Mouse (Mus musculus) heart, embryonic 15.5 days (tissue): ENCODE measurements around the gene Rab4b. TPM values are rescaled to one million over a fixed set of nuclear protein-coding genes. Genes with fewer than 3 reads are reported as not detected.

Experiments used
- ATAC-seq: fragments of 200-750 bp; cut with Nextera tagmentation; replicated peaks from 2 replicates; pipeline ENCODE4 v1.8.0; 2017; ENCODE audit warnings: low read depth, moderate TSS enrichment; ENCODE audit not compliant: insufficient number of reproducible peaks, insufficient read depth, low FRiP score
- H3K27ac ChIP-seq: fragments of 300-500 bp; sonication (generic); 2 replicates; pipeline ENCODE4 v1.5.1; 2015; ENCODE audit warnings: mild to moderate bottlenecking, inconsistent platforms
- H3K27me3 ChIP-seq: fragments of 300-500 bp; sonication (generic); 2 replicates; pipeline ENCODE4 v1.6.1; 2015; ENCODE audit warnings: inconsistent platforms
- H3K36me3 ChIP-seq: fragments of 300-500 bp; sonication (generic); 2 replicates; pipeline ENCODE4 v1.6.1; 2015; ENCODE audit warnings: mild to moderate bottlenecking, inconsistent platforms
- H3K4me1 ChIP-seq: fragments of 300-500 bp; sonication (generic); replicated peaks from 2 replicates; pipeline ENCODE4 v1.6.1; 2015; ENCODE audit warnings: inconsistent platforms
- H3K4me2 ChIP-seq: fragments of 300-500 bp; sonication (generic); 2 replicates; pipeline ENCODE4 v1.6.1; 2015; ENCODE audit warnings: inconsistent platforms, mild to moderate bottlenecking, moderate library complexity
- H3K4me3 ChIP-seq: fragments of 300-500 bp; sonication (generic); 2 replicates; pipeline ENCODE4 v1.5.1; 2015; ENCODE audit warnings: mild to moderate bottlenecking, inconsistent platforms
- H3K9ac ChIP-seq: fragments of 300-500 bp; sonication (generic); 2 replicates; pipeline ENCODE4 v1.6.1; 2015; ENCODE audit warnings: mild to moderate bottlenecking, inconsistent platforms
- H3K9me3 ChIP-seq: fragments of 300-500 bp; sonication (generic); replicated peaks from 2 replicates; pipeline ENCODE4 v1.6.1; 2016; ENCODE audit warnings: inconsistent platforms
- WGBS: fragments of 180-500 bp; shearing (Covaris S2); methylation state at CpG from one replicate; pipeline ENCODE4 v1.1.7; 2015; ENCODE audit warnings: mixed read lengths; 5-methylcytosine and 5-hydroxymethylcytosine counted together
- polyA plus RNA-seq: library from polyadenylated mRNA; unstranded; fragments of >200 nt; fragmentation: Nextera tagmentation; extraction: Ambion mirVana; gene quantifications from 2 replicates; pipeline ENCODE4 v1.2.1, GENCODE M21; 2015

The Rab4b gene
- polyA plus RNA-seq, 1 experiment from 2014 or later = 43.0 TPM

- Histone ChIP-seq H3K27ac (no peak overlapping the region), H3K36me3 (peaks cover 32% of the 10 kb centered on the region), H3K9ac (no peak overlapping the region), H3K4me3 (no peak overlapping the region), H3K27me3 (no peaks in the 10 kb centered on the region), H3K4me2 (no peak overlapping the region), H3K9me3 (no peaks in the 10 kb centered on the region), H3K4me1 (peaks cover 42% of the 10 kb centered on the region)
- 91% methylated on average over 6 of the region's 6 CpGs for WGBS
- ATAC-seq = no peak
Measured at GRCm38 (mm10) chr7:27159256-27159655, 19.4 kb downstream of the Rab4b start.

- peaks cover 32% of the 10 kb centered on the region for H3K36me3 ChIP-seq
- H3K27ac ChIP-seq = no peak overlapping the region
- WGBS = 93% methylated on average over 9 of the region's 9 CpGs
Measured at GRCm38 (mm10) chr7:27158171-27158570, 20.5 kb downstream of the Rab4b start.

GRCm38 (mm10) chr7:27156005-27156404, 22.7 kb downstream of the Rab4b start:
- H3K9ac ChIP-seq = no peak overlapping the region
- WGBS = 76% methylated on average over 13 of the region's 13 CpGs
- no peak overlapping the region for H3K4me2 ChIP-seq

More at GRCm38 (mm10) chr7:27158171-27158570, 20.5 kb downstream of the Rab4b start:
- Histone ChIP-seq H3K4me3 (no peak overlapping the region), H3K4me1 (peaks cover 35% of the 10 kb centered on the region), H3K9ac (no peak overlapping the region), H3K27me3 (no peaks in the 10 kb centered on the region), H3K4me2 (no peak overlapping the region), H3K9me3 (no peaks in the 10 kb centered on the region)
- ATAC-seq = no peak

GRCm38 (mm10) chr7:27153205-27153764, 25.4 kb downstream of the Rab4b start, which contains the start of gene Cyp2t4:
Gene Cyp2t4, plus strand, starts transcription at chr7:27153714.
- 45% methylated on average over 10 of the region's 10 CpGs for WGBS
- no peaks in the 10 kb centered on the region for H3K27me3 ChIP-seq
- H3K27ac ChIP-seq = no peak within 1 kb of the TSS; the same call in 1 of the 2 replicates
- H3K9me3 ChIP-seq = no peaks in the 10 kb centered on the region
- peak; percentile 47; the same call in 1 of the 2 replicates for ATAC-seq
- no peak within 1 kb of the TSS for H3K4me2 ChIP-seq
- peaks cover 13% of the 10 kb centered on the region for H3K36me3 ChIP-seq
- no peak within 1 kb of the TSS for H3K4me3 ChIP-seq
- no peak within 1 kb of the TSS for H3K9ac ChIP-seq
- peaks cover 5% of the 10 kb centered on the region; the same call in 1 of the 2 replicates for H3K4me1 ChIP-seq

More at GRCm38 (mm10) chr7:27156005-27156404, 22.7 kb downstream of the Rab4b start:
- Histone ChIP-seq H3K27me3 (no peaks in the 10 kb centered on the region), H3K9me3 (no peaks in the 10 kb centered on the region), H3K36me3 (peaks cover 32% of the 10 kb centered on the region), H3K27ac (no peak overlapping the region), H3K4me3 (no peak overlapping the region), H3K4me1 (peaks cover 15% of the 10 kb centered on the region)
- no peak for ATAC-seq

GRCm38 (mm10) chr7:27136410-27136996, 42.2 kb downstream of the Rab4b start:
- peaks cover 6% of the 10 kb centered on the region; the same call in 1 of the 2 replicates for H3K9me3 ChIP-seq
- H3K4me3 ChIP-seq = no peak overlapping the region
- no peak overlapping the region for H3K4me2 ChIP-seq
- H3K27me3 ChIP-seq = no peaks in the 10 kb centered on the region
- H3K36me3 ChIP-seq = no peaks in the 10 kb centered on the region
- H3K9ac ChIP-seq = no peak overlapping the region
- ATAC-seq = no peak
- peaks cover 4% of the 10 kb centered on the region; the same call in 1 of the 2 replicates for H3K4me1 ChIP-seq
- WGBS = 42% methylated on average over 8 of the region's 8 CpGs
- H3K27ac ChIP-seq = no peak overlapping the region

- H3K27me3 ChIP-seq = no peaks in the 10 kb centered on the region
- H3K36me3 ChIP-seq = no peaks in the 10 kb centered on the region
- H3K4me1 ChIP-seq = peaks cover 4% of the 10 kb centered on the region; the same call in 1 of the 2 replicates
- ATAC-seq = no peak
- H3K4me3 ChIP-seq = no peak overlapping the region
- no peaks in the 10 kb centered on the region for H3K9me3 ChIP-seq
- H3K9ac ChIP-seq = no peak overlapping the region
- H3K27ac ChIP-seq = no peak overlapping the region
- no peak overlapping the region for H3K4me2 ChIP-seq
- 73% methylated on average over 4 of the region's 4 CpGs for WGBS
Measured at GRCm38 (mm10) chr7:27133757-27134156, 44.9 kb downstream of the Rab4b start.

- no peak overlapping the region for H3K9ac ChIP-seq
- no peak for ATAC-seq
- no peak overlapping the region for H3K27ac ChIP-seq
- 48% methylated on average over 12 of the region's 12 CpGs for WGBS
- H3K27me3 ChIP-seq = no peaks in the 10 kb centered on the region
- H3K9me3 ChIP-seq = no peaks in the 10 kb centered on the region
- H3K4me1 ChIP-seq = peaks cover 4% of the 10 kb centered on the region; the same call in 1 of the 2 replicates
- no peak overlapping the region for H3K4me3 ChIP-seq
- H3K36me3 ChIP-seq = no peaks in the 10 kb centered on the region
- H3K4me2 ChIP-seq = no peak overlapping the region
Measured at GRCm38 (mm10) chr7:27133156-27133555, 45.5 kb downstream of the Rab4b start.

- 15% methylated on average over 10 of the region's 10 CpGs for WGBS
- H3K9me3 ChIP-seq = no peaks in the 10 kb centered on the region
- ATAC-seq = no peak
- no peak overlapping the region for H3K27ac ChIP-seq
- H3K9ac ChIP-seq = no peak overlapping the region
- H3K4me1 ChIP-seq = peaks cover 4% of the 10 kb centered on the region; the same call in 1 of the 2 replicates
- no peaks in the 10 kb centered on the region for H3K36me3 ChIP-seq
- no peak overlapping the region for H3K4me3 ChIP-seq
- no peak overlapping the region; the same call in 1 of the 2 replicates for H3K4me2 ChIP-seq
- no peaks in the 10 kb centered on the region for H3K27me3 ChIP-seq
Measured at GRCm38 (mm10) chr7:27132588-27132987, 46.1 kb downstream of the Rab4b start.

- Histone ChIP-seq H3K27ac (no peak overlapping the region), H3K27me3 (no peaks in the 10 kb centered on the region), H3K4me1 (peaks cover 4% of the 10 kb centered on the region; the same call in 1 of the 2 replicates), H3K36me3 (no peaks in the 10 kb centered on the region), H3K4me3 (no peak overlapping the region), H3K9me3 (no peaks in the 10 kb centered on the region), H3K9ac (no peak overlapping the region), H3K4me2 (no peak overlapping the region)
- no peak for ATAC-seq
- WGBS = 64% methylated on average over 2 of the region's 2 CpGs
Measured at GRCm38 (mm10) chr7:27131387-27131786, 47.3 kb downstream of the Rab4b start.

GRCm38 (mm10) chr7:27130521-27131370, 48.0 kb downstream of the Rab4b start:
- Histone ChIP-seq H3K9me3 (no peaks in the 10 kb centered on the region), H3K36me3 (no peaks in the 10 kb centered on the region), H3K9ac (no peak overlapping the region), H3K4me1 (peaks cover 4% of the 10 kb centered on the region; the same call in 1 of the 2 replicates), H3K4me2 (no peak overlapping the region), H3K27ac (no peak overlapping the region), H3K4me3 (no peak overlapping the region), H3K27me3 (no peaks in the 10 kb centered on the region)
- WGBS = 84% methylated on average over 22 of the region's 22 CpGs
- ATAC-seq = 0 out of 2 replicates have a peak, but pooled peaks have one; percentile 47

- H3K27me3 ChIP-seq = no peaks in the 10 kb centered on the region
Measured at GRCm38 (mm10) chr7:27129811-27130210, 48.9 kb downstream of the Rab4b start.

More at GRCm38 (mm10) chr7:27129811-27130210, 48.9 kb downstream of the Rab4b start:
- Histone ChIP-seq H3K27ac (no peak overlapping the region), H3K9me3 (no peaks in the 10 kb centered on the region), H3K4me3 (no peak overlapping the region), H3K4me2 (no peak overlapping the region), H3K36me3 (no peaks in the 10 kb centered on the region), H3K4me1 (peaks cover 4% of the 10 kb centered on the region; the same call in 1 of the 2 replicates), H3K9ac (no peak overlapping the region)
- ATAC-seq = no peak
- 82% methylated on average over 12 of the region's 12 CpGs for WGBS
